In the genomic region with DNA sequence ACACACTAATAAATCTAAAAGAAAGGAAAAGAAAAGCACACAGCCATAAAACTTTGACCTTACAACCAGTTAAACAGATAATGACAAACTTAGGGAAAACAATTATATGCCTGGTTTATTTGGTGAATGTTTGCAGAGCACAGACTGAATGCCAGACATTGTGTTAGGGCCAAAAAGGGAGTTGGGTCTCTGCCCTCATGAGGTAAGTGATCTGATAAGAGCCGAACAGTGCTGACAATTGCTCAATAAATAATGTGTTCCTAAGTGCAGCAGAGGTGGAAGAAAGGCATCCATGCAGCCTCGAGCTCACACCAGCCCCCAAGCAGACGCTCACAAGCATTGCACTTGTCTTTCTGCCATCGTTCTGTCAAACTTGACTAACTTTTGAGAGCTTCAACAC, we compare ENCODE assay signal across 17 mouse cellular contexts. TPM values are rescaled to one million over a fixed set of nuclear protein-coding genes. Genes with fewer than 3 reads are reported as not detected.
DNase-seq lines count a peak whose midpoint lies in the region; ATAC-seq and TF ChIP-seq lines count a peak whose summit lies in the region.
"Had no signal": no experiment of that assay in that cellular context is flagged by ENCODE, and none has a peak within 500 bp of the region (broad histone marks: within the 10 kb centered on the region; RNA-seq: fewer than 3 reads in every experiment).

No protein-coding gene starts in this region.

- TF ChIP-seq POLR2A in kidney, adult 2 months (IDR thresholded peaks at IDR 0.05; ENCODE audit: low read depth, low read length), result no peak

- ATAC-seq in intestine, embryonic 14.5 days (replicated peaks; ENCODE audit: low FRiP score, low TSS enrichment, low read depth), result no peak
- ATAC-seq in forebrain, embryonic 12.5 days (ENCODE audit: low FRiP score), result no peak
- ATAC-seq: inflammation-experienced regulatory T-cells, adult 6 months had no signal

- WGBS in kidney, adult 2 months, result 19% methylated on average over 4 of the region's 4 CpGs
- WGBS in intestine, embryonic 14.5 days, result 16% methylated on average over 4 of the region's 4 CpGs
- 75% methylated on average over 4 of the region's 4 CpGs for WGBS in forebrain, embryonic 12.5 days

- TF ChIP-seq CTCF in kidney, adult 2 months (conservative IDR thresholded peaks at IDR 0.05; ENCODE audit: insufficient read depth, insufficient read length, low read depth, low read length), result no peak

- H3K27me3 ChIP-seq in kidney, adult 2 months (replicated peaks; ENCODE audit: control insufficient read depth, insufficient read depth, low read length), result no peaks in the 10 kb centered on the region
- H3K27me3 ChIP-seq in intestine, embryonic 14.5 days (replicated peaks; ENCODE audit: control insufficient read depth, insufficient read depth, low read length), result no peaks in the 10 kb centered on the region
- H3K27me3 ChIP-seq in forebrain, embryonic 12.5 days, result no peaks in the 10 kb centered on the region
- H3K27me3 ChIP-seq: hindbrain, embryonic 12.5 days; limb, embryonic 15.5 days had no signal

- no peak overlapping the region for H3K9ac ChIP-seq in intestine, embryonic 14.5 days (ENCODE audit: low read length)
- H3K9ac ChIP-seq in forebrain, embryonic 12.5 days, result no peak overlapping the region
- H3K9ac ChIP-seq: hindbrain, embryonic 12.5 days; limb, embryonic 15.5 days had no signal

- no peak overlapping the region for H3K27ac ChIP-seq in kidney, adult 2 months (ENCODE audit: insufficient read depth, low read depth, low read length)
- H3K27ac ChIP-seq in intestine, embryonic 14.5 days (ENCODE audit: low read depth), result no peak overlapping the region
- H3K27ac ChIP-seq in forebrain, embryonic 12.5 days, result no peak overlapping the region
- H3K27ac ChIP-seq: embryonic facial prominence, embryonic 10.5 days; hindbrain, embryonic 12.5 days; kidney, postnatal 0 days; limb, embryonic 15.5 days; midbrain, embryonic 10.5 days had no signal

- H3K9me3 ChIP-seq in intestine, embryonic 14.5 days (ENCODE audit: control insufficient read depth, low read length), result no peaks in the 10 kb centered on the region
- no peaks in the 10 kb centered on the region for H3K9me3 ChIP-seq in forebrain, embryonic 12.5 days
- H3K9me3 ChIP-seq: embryonic facial prominence, embryonic 10.5 days; hindbrain, embryonic 12.5 days; limb, embryonic 15.5 days; midbrain, embryonic 10.5 days had no signal

- H3K36me3 ChIP-seq in kidney, adult 2 months (ENCODE audit: control insufficient read depth, insufficient read depth, low read length), result no peaks in the 10 kb centered on the region
- H3K36me3 ChIP-seq in intestine, embryonic 14.5 days (ENCODE audit: control insufficient read depth, insufficient read depth, low read length), result no peaks in the 10 kb centered on the region
- H3K36me3 ChIP-seq in forebrain, embryonic 12.5 days (replicated peaks), result no peaks in the 10 kb centered on the region
- H3K36me3 ChIP-seq: embryonic facial prominence, embryonic 10.5 days; hindbrain, embryonic 12.5 days; limb, embryonic 15.5 days; midbrain, embryonic 10.5 days had no signal

- DNase-seq in kidney, adult 2 months, result peak; percentile 28
- no peak for DNase-seq in kidney, postnatal 10 days
- DNase-seq in MN1 (ENCODE audit: low spot score), result peak; percentile 77
- DNase-seq in intestine, embryonic 14.5 days (ENCODE audit: low spot score), result peak; percentile 52
- peak; percentile 47 for DNase-seq in lung, postnatal 14 days
- no peak for DNase-seq in thymus, postnatal 10 days (ENCODE audit: low spot score in 2 of 2)
- DNase-seq: adrenal gland, adult 8-10 months; cerebellum, adult 8-10 months; gastrocnemius, postnatal 36 days; retina, postnatal 1 day had no signal

- no peaks in the 10 kb centered on the region for H3K4me1 ChIP-seq in kidney, adult 2 months (ENCODE audit: control insufficient read depth, insufficient read depth, low read length)
- H3K4me1 ChIP-seq in intestine, embryonic 14.5 days (replicated peaks; ENCODE audit: control insufficient read depth, insufficient read depth, low read length), result peaks cover 22% of the 10 kb centered on the region
- peaks cover 24% of the 10 kb centered on the region for H3K4me1 ChIP-seq in forebrain, embryonic 12.5 days
- H3K4me1 ChIP-seq: limb, embryonic 15.5 days had no signal

- no peak overlapping the region for H3K4me2 ChIP-seq in intestine, embryonic 14.5 days (ENCODE audit: low read length)
- H3K4me2 ChIP-seq in forebrain, embryonic 12.5 days, result no peak overlapping the region
- H3K4me2 ChIP-seq: hindbrain, embryonic 12.5 days; limb, embryonic 15.5 days had no signal

- no peak overlapping the region for H3K4me3 ChIP-seq in kidney, adult 2 months (ENCODE audit: insufficient read depth, low read depth, low read length)
- no peak overlapping the region for H3K4me3 ChIP-seq in intestine, embryonic 14.5 days (ENCODE audit: low read depth, low read length)
- no peak overlapping the region for H3K4me3 ChIP-seq in forebrain, embryonic 12.5 days (replicated peaks)
- H3K4me3 ChIP-seq: embryonic facial prominence, embryonic 10.5 days; hindbrain, embryonic 12.5 days; limb, embryonic 15.5 days; midbrain, embryonic 10.5 days had no signal

RNA-seq across cellular contexts. Expression of a gene that starts 16.4 kb away (rescaled TPM):
- 10.6 and 11.9 TPM in 2 replicates for polyA plus RNA-seq in kidney, adult 2 months (2012; rRNA removed)
- 8.3 and 9.1 TPM in 2 replicates for polyA plus RNA-seq in intestine, embryonic 14.5 days (2014; fragmentation: Nextera tagmentation; extraction: Ambion mirVana)
- polyA plus RNA-seq in forebrain, embryonic 12.5 days (2016; fragmentation: Nextera tagmentation; extraction: Ambion mirVana), result 3.4 and 4.0 TPM in 2 replicates

RNA-seq across cellular contexts. Expression of a gene that starts 27.3 kb away (rescaled TPM):
- polyA plus RNA-seq in kidney, adult 2 months (2012; rRNA removed), result 6.9 and 7.9 TPM in 2 replicates
- 2.6 and 2.8 TPM in 2 replicates for polyA plus RNA-seq in intestine, embryonic 14.5 days (2014; fragmentation: Nextera tagmentation; extraction: Ambion mirVana)
- polyA plus RNA-seq in forebrain, embryonic 12.5 days (2016; fragmentation: Nextera tagmentation; extraction: Ambion mirVana), result 1.0 and 1.3 TPM in 2 replicates

Comparison
In these comparisons a context has a peak if more than half of its experiments do, and no peak if none do; other contexts are left out.
1. DNase-seq: peak in kidney, adult 2 months (single experiment), MN1 (single experiment), intestine, embryonic 14.5 days (single experiment) and lung, postnatal 14 days (single experiment); none in kidney, postnatal 10 days (single experiment) and thymus, postnatal 10 days (0 of 2).